Mouse (Mus musculus): ENCODE measurements at regions not wholly inside any gene's neighbourhood (a gene's known extent, or its start where the extent isn't known, plus 50 kb on each side); places are given as distances from the start of the nearest gene placed in this dataset.
A peak's percentile ranks its signal among the peaks of the same experiment; 100 is the strongest.
"Not testable (repeated sequence)": the region's sequence is repeated elsewhere in the genome, so short reads cannot be mapped to it uniquely, and the experiment has no call there.

GRCm38 (mm10) chr12:5956141-5956540 lies 580.7 kb upstream of the Klhl29 start:
- DNase-seq (ENCODE audit: extremely low spot score) = no peak

- no peak for DNase-seq (ENCODE audit: extremely low spot score)
Observed at GRCm38 (mm10) chr12:5955564-5955963, 580.1 kb upstream of the Klhl29 start.

GRCm38 (mm10) chr12:5943346-5943925 lies 568.0 kb upstream of the Klhl29 start:
- no peak for DNase-seq (ENCODE audit: extremely low spot score)

- no peak for DNase-seq (ENCODE audit: extremely low spot score)
Observed at GRCm38 (mm10) chr12:5921262-5921661, 545.8 kb upstream of the Klhl29 start.

GRCm38 (mm10) chr12:5918030-5918429 lies 542.5 kb upstream of the Klhl29 start:
- DNase-seq (ENCODE audit: extremely low spot score) = no peak

GRCm38 (mm10) chr12:5906251-5906650 lies 530.8 kb upstream of the Klhl29 start:
- DNase-seq (ENCODE audit: extremely low spot score) = no peak

- DNase-seq (ENCODE audit: extremely low spot score) = not testable (repeated sequence)
Observed at GRCm38 (mm10) chr12:5891786-5892185, 516.3 kb upstream of the Klhl29 start.

- DNase-seq (ENCODE audit: extremely low spot score) = no peak
Observed at GRCm38 (mm10) chr12:5866701-5867100, 491.2 kb upstream of the Klhl29 start.

GRCm38 (mm10) chr12:5859795-5860194 lies 484.3 kb upstream of the Klhl29 start:
- no peak for DNase-seq (ENCODE audit: extremely low spot score)

- DNase-seq (ENCODE audit: extremely low spot score) = peak; percentile 1
Observed at GRCm38 (mm10) chr12:5856421-5856820, 480.9 kb upstream of the Klhl29 start.

- no peak for DNase-seq (ENCODE audit: extremely low spot score)
Observed at GRCm38 (mm10) chr12:5810427-5810826, 434.9 kb upstream of the Klhl29 start.

- no peak for DNase-seq (ENCODE audit: extremely low spot score)
Observed at GRCm38 (mm10) chr12:5810009-5810408, 434.5 kb upstream of the Klhl29 start.

- DNase-seq (ENCODE audit: extremely low spot score) = no peak
Observed at GRCm38 (mm10) chr12:5807996-5808886, 432.8 kb upstream of the Klhl29 start.

GRCm38 (mm10) chr12:5805731-5806130 lies 430.2 kb upstream of the Klhl29 start:
- DNase-seq (ENCODE audit: extremely low spot score) = no peak

GRCm38 (mm10) chr12:5793051-5793450 lies 417.6 kb upstream of the Klhl29 start:
- no peak for DNase-seq (ENCODE audit: extremely low spot score)

GRCm38 (mm10) chr12:5787074-5787813 lies 411.8 kb upstream of the Klhl29 start:
- DNase-seq (ENCODE audit: extremely low spot score) = no peak

- no peak for DNase-seq (ENCODE audit: extremely low spot score)
Observed at GRCm38 (mm10) chr12:5781276-5781675, 405.8 kb upstream of the Klhl29 start.

- DNase-seq (ENCODE audit: extremely low spot score) = no peak
Observed at GRCm38 (mm10) chr12:5777556-5777955, 402.1 kb upstream of the Klhl29 start.

- DNase-seq (ENCODE audit: extremely low spot score) = no peak
Observed at GRCm38 (mm10) chr12:5771399-5771978, 396.0 kb upstream of the Klhl29 start.

GRCm38 (mm10) chr12:5770531-5770930 lies 395.0 kb upstream of the Klhl29 start:
- no peak for DNase-seq (ENCODE audit: extremely low spot score)

GRCm38 (mm10) chr12:5764445-5765170 lies 389.1 kb upstream of the Klhl29 start:
- DNase-seq (ENCODE audit: extremely low spot score) = no peak

Data from embryo, embryonic 9.5 days (tissue).